Mouse (Mus musculus): ENCODE data around the gene Ifna16. TPM values are rescaled to one million over a fixed set of nuclear protein-coding genes. Genes with fewer than 3 reads are reported as not detected.

Gene Ifna16
- polyA plus RNA-seq, 1 experiment, result not detected

GRCm38 (mm10) chr4:88691259-88691658 lies 14.5 kb upstream of the Ifna16 start, which contains the start of gene Ifnab:
TSS of gene Ifnab (minus strand) at chr4:88691359.
- no peak within 1 kb of the TSS for H3K27ac ChIP-seq (replicated peaks; ENCODE audit: low read depth, low read length)
- H3K4me3 ChIP-seq (ENCODE audit: insufficient read depth, low read depth, low read length), result no peak within 1 kb of the TSS
- no peaks in the 10 kb centered on the region for H3K4me1 ChIP-seq (ENCODE audit: control insufficient read depth, insufficient read depth, insufficient read length, low read length)

- Histone ChIP-seq H3K27ac (replicated peaks; ENCODE audit: low read depth, low read length) (no peak within 1 kb of the TSS), H3K4me3 (ENCODE audit: insufficient read depth, low read depth, low read length) (no peak within 1 kb of the TSS), H3K4me1 (ENCODE audit: control insufficient read depth, insufficient read depth, insufficient read length, low read length) (no peaks in the 10 kb centered on the region)
Observed at GRCm38 (mm10) chr4:88683812-88684211, 7.1 kb upstream of the Ifna16 start, which contains the start of gene Ifna2. TSS of gene Ifna2 (minus strand) at chr4:88683912.

- no peaks in the 10 kb centered on the region for H3K4me1 ChIP-seq (ENCODE audit: control insufficient read depth, insufficient read depth, insufficient read length, low read length)
- H3K27ac ChIP-seq (replicated peaks; ENCODE audit: low read depth, low read length), result no peak overlapping the region
- H3K4me3 ChIP-seq (ENCODE audit: insufficient read depth, low read depth, low read length), result no peak overlapping the region
Observed at GRCm38 (mm10) chr4:88681353-88681752, 4.6 kb upstream of the Ifna16 start.

- H3K4me1 ChIP-seq (ENCODE audit: control insufficient read depth, insufficient read depth, insufficient read length, low read length), result no peaks in the 10 kb centered on the region
- no peak overlapping the region for H3K4me3 ChIP-seq (ENCODE audit: insufficient read depth, low read depth, low read length)
- no peak overlapping the region for H3K27ac ChIP-seq (replicated peaks; ENCODE audit: low read depth, low read length)
Observed at GRCm38 (mm10) chr4:88680362-88680761, 3.6 kb upstream of the Ifna16 start.

GRCm38 (mm10) chr4:88655461-88655860 lies 21.3 kb downstream of the Ifna16 start:
- H3K27ac ChIP-seq (replicated peaks; ENCODE audit: low read depth, low read length), result no peak overlapping the region
- no peak overlapping the region for H3K4me3 ChIP-seq (ENCODE audit: insufficient read depth, low read depth, low read length)

GRCm38 (mm10) chr4:88653644-88654043 lies 23.1 kb downstream of the Ifna16 start:
- Histone ChIP-seq H3K4me3 (ENCODE audit: insufficient read depth, low read depth, low read length) (no peak overlapping the region), H3K4me1 (ENCODE audit: control insufficient read depth, insufficient read depth, insufficient read length, low read length) (no peaks in the 10 kb centered on the region), H3K27ac (replicated peaks; ENCODE audit: low read depth, low read length) (no peak overlapping the region)

More at GRCm38 (mm10) chr4:88655461-88655860, 21.3 kb downstream of the Ifna16 start:
- no peaks in the 10 kb centered on the region for H3K4me1 ChIP-seq (ENCODE audit: control insufficient read depth, insufficient read depth, insufficient read length, low read length)

- Histone ChIP-seq H3K4me3 (ENCODE audit: insufficient read depth, low read depth, low read length) (no peak within 1 kb of the TSS), H3K27ac (replicated peaks; ENCODE audit: low read depth, low read length) (no peak within 1 kb of the TSS), H3K4me1 (ENCODE audit: control insufficient read depth, insufficient read depth, insufficient read length, low read length) (no peaks in the 10 kb centered on the region)
Observed at GRCm38 (mm10) chr4:88644359-88644758, 32.4 kb downstream of the Ifna16 start, which contains the start of gene Ifna13. TSS of gene Ifna13 (minus strand) at chr4:88644459.

- Histone ChIP-seq H3K27ac (replicated peaks; ENCODE audit: low read depth, low read length) (no peak overlapping the region), H3K4me3 (ENCODE audit: insufficient read depth, low read depth, low read length) (no peak overlapping the region), H3K4me1 (ENCODE audit: control insufficient read depth, insufficient read depth, insufficient read length, low read length) (no peaks in the 10 kb centered on the region)
Observed at GRCm38 (mm10) chr4:88642526-88642925, 34.2 kb downstream of the Ifna16 start.

- H3K27ac ChIP-seq (replicated peaks; ENCODE audit: low read depth, low read length), result no peak overlapping the region
- no peaks in the 10 kb centered on the region for H3K4me1 ChIP-seq (ENCODE audit: control insufficient read depth, insufficient read depth, insufficient read length, low read length)
- peak overlapping the region; percentile 69 for H3K4me3 ChIP-seq (ENCODE audit: insufficient read depth, low read depth, low read length)
Observed at GRCm38 (mm10) chr4:88641077-88641831, 35.5 kb downstream of the Ifna16 start.

GRCm38 (mm10) chr4:88640704-88641076 lies 36.0 kb downstream of the Ifna16 start:
- Histone ChIP-seq H3K4me3 (ENCODE audit: insufficient read depth, low read depth, low read length) (peak overlapping the region; percentile 69), H3K27ac (replicated peaks; ENCODE audit: low read depth, low read length) (no peak overlapping the region), H3K4me1 (ENCODE audit: control insufficient read depth, insufficient read depth, insufficient read length, low read length) (no peaks in the 10 kb centered on the region)

- no peaks in the 10 kb centered on the region for H3K4me1 ChIP-seq (ENCODE audit: control insufficient read depth, insufficient read depth, insufficient read length, low read length)
- no peak within 1 kb of the TSS for H3K4me3 ChIP-seq (ENCODE audit: insufficient read depth, low read depth, low read length)
- no peak within 1 kb of the TSS for H3K27ac ChIP-seq (replicated peaks; ENCODE audit: low read depth, low read length)
Observed at GRCm38 (mm10) chr4:88634311-88634710, 42.4 kb downstream of the Ifna16 start, which contains the start of gene C87499. TSS of gene C87499 (minus strand) at chr4:88634411.

Other genes with a start within 250 kb of the Ifna16 start
- 2.2 and 2.8 TPM in 2 replicates for gene Hacd4, start 238.0 kb downstream of the Ifna16 start, polyA plus RNA-seq (2012; ENCODE audit: insufficient read depth, insufficient read length, missing spikeins)
- not detected in 2 replicates for gene Ifnb1, start 154.2 kb downstream of the Ifna16 start, polyA plus RNA-seq (2012; ENCODE audit: insufficient read depth, insufficient read length, missing spikeins)
- not detected in 2 replicates for gene Ifna15, start 118.7 kb downstream of the Ifna16 start, polyA plus RNA-seq (2012; ENCODE audit: insufficient read depth, insufficient read length, missing spikeins)
- gene Ifna14, start 105.1 kb downstream of the Ifna16 start, polyA plus RNA-seq (2012; ENCODE audit: insufficient read depth, insufficient read length, missing spikeins), result not detected in 2 replicates
- not detected in 2 replicates for gene Ifna9, start 84.5 kb downstream of the Ifna16 start, polyA plus RNA-seq (2012; ENCODE audit: insufficient read depth, insufficient read length, missing spikeins)
- not detected in 2 replicates for gene Ifna12, start 73.5 kb downstream of the Ifna16 start, polyA plus RNA-seq (2012; ENCODE audit: insufficient read depth, insufficient read length, missing spikeins)
- not detected in 2 replicates for gene C87499, start 42.5 kb downstream of the Ifna16 start, polyA plus RNA-seq (2012; ENCODE audit: insufficient read depth, insufficient read length, missing spikeins)
- gene Ifna13, start 32.5 kb downstream of the Ifna16 start, polyA plus RNA-seq (2012; ENCODE audit: insufficient read depth, insufficient read length, missing spikeins), result not detected in 2 replicates
- not detected in 2 replicates for gene Ifna2, start 7.0 kb upstream of the Ifna16 start, polyA plus RNA-seq (2012; ENCODE audit: insufficient read depth, insufficient read length, missing spikeins)
- not detected in 2 replicates for gene Ifnab, start 14.4 kb upstream of the Ifna16 start, polyA plus RNA-seq (2012; ENCODE audit: insufficient read depth, insufficient read length, missing spikeins)
- gene Gm26566, start 44.9 kb upstream of the Ifna16 start, polyA plus RNA-seq (2012; ENCODE audit: insufficient read depth, insufficient read length, missing spikeins), result not detected in 2 replicates
- 37.8 and 44.9 TPM in 2 replicates for gene Klhl9, start 45.5 kb upstream of the Ifna16 start, polyA plus RNA-seq (2012; ENCODE audit: insufficient read depth, insufficient read length, missing spikeins)
- gene Gm13271, start 77.9 kb upstream of the Ifna16 start, polyA plus RNA-seq (2012; ENCODE audit: insufficient read depth, insufficient read length, missing spikeins), result not detected in 2 replicates
- gene Gm13283, start 83.2 kb upstream of the Ifna16 start, polyA plus RNA-seq (2012; ENCODE audit: insufficient read depth, insufficient read length, missing spikeins), result not detected in 2 replicates
- not detected in 2 replicates for gene Gm13290, start 96.9 kb upstream of the Ifna16 start, polyA plus RNA-seq (2012; ENCODE audit: insufficient read depth, insufficient read length, missing spikeins)
- gene Gm13289, start 100.0 kb upstream of the Ifna16 start, polyA plus RNA-seq (2012; ENCODE audit: insufficient read depth, insufficient read length, missing spikeins), result not detected in 2 replicates
- not detected in 2 replicates for gene Gm13272, start 102.9 kb upstream of the Ifna16 start, polyA plus RNA-seq (2012; ENCODE audit: insufficient read depth, insufficient read length, missing spikeins)
- gene Ifnz, start 105.2 kb upstream of the Ifna16 start, polyA plus RNA-seq (2012; ENCODE audit: insufficient read depth, insufficient read length, missing spikeins), result not detected in 2 replicates
- not detected in 2 replicates for gene Gm13276, start 108.8 kb upstream of the Ifna16 start, polyA plus RNA-seq (2012; ENCODE audit: insufficient read depth, insufficient read length, missing spikeins)
- gene Gm13277, start 111.7 kb upstream of the Ifna16 start, polyA plus RNA-seq (2012; ENCODE audit: insufficient read depth, insufficient read length, missing spikeins), result not detected in 2 replicates
- not detected in 2 replicates for gene Gm13278, start 114.6 kb upstream of the Ifna16 start, polyA plus RNA-seq (2012; ENCODE audit: insufficient read depth, insufficient read length, missing spikeins)
- not detected in 2 replicates for gene Gm13275, start 117.6 kb upstream of the Ifna16 start, polyA plus RNA-seq (2012; ENCODE audit: insufficient read depth, insufficient read length, missing spikeins)
- not detected in 2 replicates for gene Gm13279, start 120.5 kb upstream of the Ifna16 start, polyA plus RNA-seq (2012; ENCODE audit: insufficient read depth, insufficient read length, missing spikeins)
- gene Gm13285, start 122.7 kb upstream of the Ifna16 start, polyA plus RNA-seq (2012; ENCODE audit: insufficient read depth, insufficient read length, missing spikeins), result not detected in 2 replicates
- not detected in 2 replicates for gene Gm13287, start 126.3 kb upstream of the Ifna16 start, polyA plus RNA-seq (2012; ENCODE audit: insufficient read depth, insufficient read length, missing spikeins)
- not detected in 2 replicates for gene Gm13288, start 128.6 kb upstream of the Ifna16 start, polyA plus RNA-seq (2012; ENCODE audit: insufficient read depth, insufficient read length, missing spikeins)
- gene Ifna7, start 139.3 kb upstream of the Ifna16 start, polyA plus RNA-seq (2012; ENCODE audit: insufficient read depth, insufficient read length, missing spikeins), result not detected in 2 replicates
- gene Ifna11, start 143.0 kb upstream of the Ifna16 start, polyA plus RNA-seq (2012; ENCODE audit: insufficient read depth, insufficient read length, missing spikeins), result not detected in 2 replicates
- not detected in 2 replicates for gene Ifna6, start 150.5 kb upstream of the Ifna16 start, polyA plus RNA-seq (2012; ENCODE audit: insufficient read depth, insufficient read length, missing spikeins)
- not detected in 2 replicates for gene Ifna5, start 158.6 kb upstream of the Ifna16 start, polyA plus RNA-seq (2012; ENCODE audit: insufficient read depth, insufficient read length, missing spikeins)
- gene Ifna4, start 164.9 kb upstream of the Ifna16 start, polyA plus RNA-seq (2012; ENCODE audit: insufficient read depth, insufficient read length, missing spikeins), result not detected in 2 replicates
- not detected in 2 replicates for gene Ifna1, start 173.2 kb upstream of the Ifna16 start, polyA plus RNA-seq (2012; ENCODE audit: insufficient read depth, insufficient read length, missing spikeins)
- gene Ifne, start 203.3 kb upstream of the Ifna16 start, polyA plus RNA-seq (2012; ENCODE audit: insufficient read depth, insufficient read length, missing spikeins), result not detected in 2 replicates

Data from brown adipose tissue, adult 24 weeks (tissue).